Mouse (Mus musculus) ES-CJ7 (cell line): ENCODE measurements around the gene Zfp462.

Source experiments
- DNase-seq: peaks from one replicate; pipeline ENCODE4 v3.0.0; 2011; ENCODE audit warnings: low read depth, low spot score

The Zfp462 gene

DNA sequence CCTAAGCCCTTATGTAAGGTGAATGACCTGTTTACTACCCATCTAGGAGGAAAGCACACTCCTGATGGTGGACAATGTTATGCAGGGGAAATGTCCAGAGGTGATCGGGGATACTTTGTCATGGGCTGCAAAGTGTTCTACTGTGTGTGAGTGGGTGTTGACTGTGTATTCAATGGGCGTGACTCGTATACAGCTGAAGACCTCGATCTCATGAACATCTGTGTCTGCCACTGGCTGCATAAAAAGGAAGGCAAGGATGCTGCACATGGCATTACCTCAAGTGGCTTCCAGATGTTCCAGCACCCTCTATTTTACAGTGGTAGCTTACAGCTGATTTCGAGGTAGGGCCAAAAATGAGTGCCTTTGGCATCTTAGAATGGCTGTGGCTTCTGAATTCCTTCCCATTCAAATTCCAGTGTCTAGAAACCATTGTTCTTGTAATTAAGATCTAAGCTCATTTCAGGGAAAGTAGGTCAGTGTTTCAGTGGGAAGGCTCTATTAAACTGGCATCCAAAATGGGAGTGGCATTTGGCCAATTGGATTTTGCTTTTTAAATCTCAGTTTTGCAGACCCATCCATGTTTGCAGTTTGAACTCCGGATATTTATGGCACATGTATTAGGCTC, 96.4 kb downstream of the Zfp462 start:
- peak; percentile 38 for DNase-seq

GRCm38 (mm10) chr4:55042573-55042972, 97.7 kb downstream of the Zfp462 start:
- peak; percentile 17 for DNase-seq

GRCm38 (mm10) chr4:55047266-55047665, 102.4 kb downstream of the Zfp462 start:
- no peak for DNase-seq

- DNase-seq = peak; percentile 69
Observed at GRCm38 (mm10) chr4:55049938-55050610, 105.2 kb downstream of the Zfp462 start.

DNA sequence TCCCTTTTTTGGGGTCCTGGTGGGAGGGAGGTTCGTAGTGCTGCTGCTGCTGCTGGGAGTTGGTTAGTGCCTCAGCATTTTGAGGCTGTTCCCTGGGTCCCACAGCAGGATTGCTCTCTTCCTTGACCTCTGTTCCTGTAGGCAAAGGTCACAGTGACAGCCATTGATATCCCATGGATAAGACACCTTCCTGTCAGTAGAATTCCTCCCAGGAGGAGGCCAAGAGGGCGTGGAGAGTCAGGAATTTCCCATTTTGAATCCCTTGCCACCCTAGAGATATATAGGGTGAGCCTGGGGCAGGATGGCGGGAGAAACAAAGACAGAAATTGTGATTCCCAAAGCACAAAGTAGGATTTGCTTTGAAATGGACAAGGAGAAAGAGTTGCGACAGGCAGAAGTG, 106.5 kb downstream of the Zfp462 start:
- peak; percentile 40 for DNase-seq

DNA sequence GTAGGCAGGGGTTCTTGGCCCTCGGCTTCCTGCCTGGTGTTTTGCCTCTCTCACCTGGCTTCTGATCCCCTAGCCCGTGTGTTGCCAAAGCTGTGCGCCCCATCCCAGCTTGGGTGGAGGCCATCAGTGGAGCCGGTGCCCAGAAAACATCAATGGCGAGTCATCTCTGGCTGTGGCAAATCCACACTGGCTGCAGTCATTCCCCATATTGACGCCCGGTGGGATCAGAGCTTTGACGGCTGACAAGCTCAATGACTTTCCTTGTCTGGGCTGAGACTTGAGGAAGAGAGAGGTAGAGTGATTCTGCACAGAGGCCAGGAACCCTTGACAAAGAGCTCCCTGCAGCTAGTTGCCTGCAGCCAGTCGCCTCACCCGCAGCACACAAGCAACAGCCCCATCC, 107.8 kb downstream of the Zfp462 start:
- DNase-seq = no peak

- no peak for DNase-seq
Observed at GRCm38 (mm10) chr4:55057666-55058455, 113.0 kb downstream of the Zfp462 start.

GRCm38 (mm10) chr4:55058901-55059300, 114.1 kb downstream of the Zfp462 start:
- DNase-seq = no peak

GRCm38 (mm10) chr4:55066341-55067170, 121.7 kb downstream of the Zfp462 start:
- no peak for DNase-seq

GRCm38 (mm10) chr4:55071535-55071934, 126.7 kb downstream of the Zfp462 start:
- DNase-seq = no peak

DNA sequence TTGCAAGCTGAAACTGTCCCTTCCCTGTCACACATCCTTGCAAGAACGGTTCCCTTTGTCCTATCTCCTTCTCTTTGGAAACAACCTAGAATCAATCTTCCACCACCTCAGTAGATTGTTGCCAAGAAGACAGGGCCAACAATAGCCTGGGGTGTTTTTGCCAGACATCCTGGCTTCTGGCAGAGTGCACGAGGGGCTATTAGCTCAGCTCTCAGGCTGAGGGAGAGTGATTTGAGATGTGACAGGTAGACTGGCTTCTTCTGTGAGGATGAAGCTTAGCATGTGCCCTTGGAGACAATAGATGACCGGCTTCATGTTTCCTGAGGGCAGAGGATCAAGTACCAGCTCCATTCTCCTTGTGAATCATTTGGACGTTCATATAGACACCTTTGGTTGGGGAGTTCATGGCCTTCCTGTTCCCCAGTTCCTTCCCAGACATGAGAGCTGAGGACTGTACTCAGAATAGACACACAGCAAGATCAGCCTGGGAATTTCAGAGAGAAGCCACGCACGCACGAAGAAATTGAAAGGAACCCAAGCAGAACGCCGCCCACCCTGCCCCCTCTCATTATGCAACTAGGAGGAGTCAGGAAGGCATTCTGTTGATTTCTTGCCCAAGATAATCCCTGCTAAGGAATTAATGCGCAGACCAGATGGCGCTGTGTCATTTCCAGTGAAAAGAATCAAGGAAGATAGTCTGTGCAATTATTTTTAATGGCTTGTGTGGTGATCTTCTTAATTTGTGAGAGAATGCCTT, 132.5 kb downstream of the Zfp462 start:
- no peak for DNase-seq

- DNase-seq = no peak
Observed at GRCm38 (mm10) chr4:55077902-55078716, 133.3 kb downstream of the Zfp462 start.

- no peak for DNase-seq
Observed at GRCm38 (mm10) chr4:55079056-55079455, 134.2 kb downstream of the Zfp462 start.

- DNase-seq = no peak
Observed at GRCm38 (mm10) chr4:55084080-55084688, 139.3 kb downstream of the Zfp462 start.

DNA sequence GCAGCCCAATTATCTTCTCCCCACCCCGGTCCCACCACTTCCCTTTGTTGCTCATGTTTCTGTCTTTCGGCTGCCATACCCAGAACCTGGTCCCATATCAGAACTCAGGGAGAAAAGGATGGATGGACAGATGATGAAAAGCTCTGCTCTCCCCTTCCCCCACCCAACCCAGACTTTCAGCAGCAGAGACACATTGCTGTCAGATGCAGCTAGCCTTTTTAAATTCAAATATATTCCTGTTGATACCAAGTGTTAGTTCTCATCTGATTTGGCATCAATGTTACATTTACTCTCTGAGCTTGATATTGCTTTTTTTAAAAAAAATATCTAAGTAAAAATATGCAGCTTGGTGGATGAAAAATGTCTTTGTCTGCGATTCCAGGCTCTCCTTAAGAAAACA, 143.3 kb downstream of the Zfp462 start:
- no peak for DNase-seq

DNA sequence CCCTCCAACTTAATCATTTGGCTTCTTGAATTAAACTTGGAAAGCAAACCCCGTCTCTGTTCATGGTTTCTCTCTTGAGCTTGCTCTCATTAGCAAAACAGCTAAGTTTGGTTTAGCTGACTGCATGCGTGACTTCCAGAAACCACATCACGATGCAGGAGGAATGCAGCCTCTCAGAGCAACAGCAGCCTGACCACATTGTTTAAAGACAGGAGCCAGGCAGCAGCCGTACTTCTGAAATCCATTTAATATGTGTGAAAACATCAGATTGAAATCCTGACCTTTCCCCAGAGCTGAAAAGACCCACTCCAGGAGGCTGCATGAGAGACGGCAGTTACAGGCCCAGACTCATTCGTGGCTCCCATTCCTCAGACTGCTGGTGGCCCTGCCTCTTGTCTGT, 144.1 kb downstream of the Zfp462 start:
- no peak for DNase-seq

DNA sequence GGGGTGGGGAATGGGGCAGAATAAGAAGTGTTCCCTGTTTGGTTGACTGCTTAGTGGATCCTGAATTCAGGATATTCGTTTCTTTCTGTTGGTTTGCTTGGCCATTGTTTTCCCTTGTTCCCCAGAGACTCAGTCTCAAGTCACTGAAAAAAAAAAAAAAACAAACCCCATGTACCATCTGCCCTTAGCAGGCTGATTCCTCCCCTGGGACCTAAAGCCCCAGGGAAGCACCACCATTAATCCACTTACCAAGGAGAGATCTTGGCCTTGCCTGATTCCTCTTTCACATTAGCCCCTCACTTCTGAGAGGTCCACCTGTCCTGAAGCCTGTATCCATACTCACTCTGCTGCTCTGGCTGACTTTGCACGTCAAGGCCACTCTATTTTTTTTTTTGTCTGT, 152.3 kb downstream of the Zfp462 start:
- no peak for DNase-seq

DNA sequence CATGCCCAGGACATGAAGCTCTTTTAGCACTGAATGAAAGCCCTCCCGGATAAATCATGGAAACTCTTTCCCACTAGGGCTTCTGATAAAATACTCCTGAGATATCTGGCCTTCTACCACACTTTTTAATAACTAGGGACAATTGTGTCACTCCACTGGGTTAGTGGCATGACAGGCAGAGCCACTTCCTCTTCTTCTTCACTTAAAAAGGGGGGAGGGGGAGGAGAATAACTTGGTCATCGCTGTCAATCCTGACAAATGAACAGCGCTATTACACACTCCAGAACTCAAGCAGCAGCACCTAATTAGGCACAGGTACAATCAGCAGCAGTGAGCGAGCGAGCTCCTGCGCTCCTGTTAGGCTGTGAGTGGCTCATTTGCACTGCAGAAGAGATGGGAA, 153.5 kb downstream of the Zfp462 start:
- no peak for DNase-seq

DNA sequence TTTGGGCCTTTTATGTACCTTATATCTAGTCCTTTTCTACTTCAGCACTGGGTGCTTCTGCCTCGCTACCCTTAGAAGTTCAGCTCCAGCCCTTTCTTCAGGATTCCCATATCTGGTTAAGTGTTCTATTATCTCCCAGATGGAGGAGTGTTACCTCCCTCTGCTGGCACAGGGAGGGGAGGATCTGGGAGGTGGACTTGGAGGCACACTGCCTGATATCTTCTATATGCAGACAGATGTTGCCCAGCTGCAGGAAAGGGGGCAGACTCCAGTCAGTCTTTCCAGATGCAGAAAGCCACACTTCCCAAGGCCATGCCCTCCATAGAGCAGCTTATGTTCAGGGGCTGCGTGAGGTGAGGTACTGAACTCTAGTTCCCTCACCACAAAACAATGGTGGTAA, 156.0 kb downstream of the Zfp462 start:
- peak; percentile 48 for DNase-seq

GRCm38 (mm10) chr4:55101601-55102000, 156.8 kb downstream of the Zfp462 start:
- no peak for DNase-seq
